Mouse (Mus musculus): Measurements from ENCODE around the gene Gfi1. TPM values are rescaled to one million over a fixed set of nuclear protein-coding genes. Genes with fewer than 3 reads are reported as not detected.
A peak's percentile ranks its signal among the peaks of the same experiment; 100 is the strongest.

The Gfi1 gene
- polyA plus RNA-seq, 1 experiment from 2014 or later: 0.19 TPM

DNA sequence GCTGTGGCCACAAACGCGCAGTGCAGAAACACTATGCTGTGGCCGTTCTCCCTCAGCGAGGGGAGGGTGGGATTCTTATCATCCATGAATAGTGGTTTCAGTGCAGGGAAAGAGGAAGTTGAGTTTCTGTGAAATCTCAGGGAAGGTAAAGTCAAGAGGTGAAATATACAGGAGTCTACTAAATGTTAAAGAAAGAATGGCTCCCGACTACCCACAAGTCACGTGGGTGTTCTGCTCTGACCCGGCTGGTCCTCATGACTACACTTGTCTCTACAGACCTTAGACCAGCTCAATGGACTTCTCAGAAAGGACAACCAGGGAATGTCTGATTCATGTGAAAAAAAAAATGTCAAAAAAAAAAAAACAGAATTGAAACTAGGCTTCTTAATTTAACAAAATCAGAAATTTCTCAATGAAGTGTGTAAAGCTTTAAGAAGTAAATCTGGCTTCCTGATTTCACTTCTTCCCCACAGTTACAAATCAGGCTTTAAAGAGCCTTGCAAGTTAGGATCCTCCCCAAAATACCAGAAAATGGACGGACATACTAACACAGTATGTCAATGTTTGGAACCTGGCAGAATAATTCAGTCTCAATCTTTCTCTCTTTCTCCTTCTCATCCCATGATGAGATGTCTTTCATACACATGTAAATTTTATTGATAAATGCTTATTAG lies 17.6 kb downstream of the Gfi1 start:
- 1% methylated on average over 8 of the region's 8 CpGs for WGBS (ENCODE audit: missing documents)
- Histone ChIP-seq H3K4me3 (ENCODE audit: inconsistent target) (no peak overlapping the region; the same call in 1 of the 2 replicates), H3K27ac (no peak overlapping the region), H3K79me2 (ENCODE audit: inconsistent target) (no peaks in the 10 kb centered on the region), H3K36me3 (ENCODE audit: inconsistent target) (no peaks in the 10 kb centered on the region)

DNA sequence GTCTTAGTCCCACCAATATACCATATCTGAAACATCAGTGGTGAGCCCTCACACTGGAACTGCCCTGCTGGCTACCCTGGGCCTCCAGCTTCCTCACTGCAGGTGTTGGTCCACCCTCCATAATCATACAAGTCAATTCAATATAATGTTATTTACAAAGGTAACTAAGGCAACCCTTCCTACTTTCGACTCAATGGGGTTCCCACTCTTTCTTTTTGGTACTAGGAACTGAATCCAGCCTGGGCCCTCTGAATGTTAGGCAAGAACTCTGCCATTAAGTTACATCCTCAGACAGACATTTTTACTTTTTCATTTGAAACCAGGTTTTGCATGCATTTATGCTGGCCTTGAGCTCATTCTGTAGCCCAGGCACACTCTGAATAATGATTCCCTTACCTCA lies 19.6 kb downstream of the Gfi1 start:
- 23% methylated on average over 1 of the region's 1 CpGs for WGBS (ENCODE audit: missing documents)
- no peak overlapping the region for H3K4me3 ChIP-seq (ENCODE audit: inconsistent target)
- H3K27ac ChIP-seq: no peak overlapping the region

DNA sequence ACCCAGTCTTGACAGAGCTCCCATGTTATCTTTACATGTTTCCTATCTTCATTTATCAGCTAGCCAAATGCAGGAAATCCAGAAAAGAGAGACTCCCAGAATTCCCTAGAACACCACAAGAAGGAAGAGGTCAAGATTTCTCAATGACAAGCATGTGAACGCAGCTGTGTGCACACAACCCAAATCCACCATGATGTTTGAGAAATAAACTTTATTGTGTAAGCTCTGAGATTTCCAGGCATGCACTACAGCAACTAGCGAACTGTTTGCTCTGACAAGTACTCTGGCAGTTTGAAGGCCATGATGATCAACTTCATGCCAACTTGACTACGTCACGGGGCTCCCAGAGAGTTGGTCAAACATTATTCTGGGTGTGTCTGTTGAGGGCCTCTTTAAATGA lies 20.1 kb downstream of the Gfi1 start:
- WGBS (ENCODE audit: missing documents): 54% methylated on average over 4 of the region's 4 CpGs
- Histone ChIP-seq H3K36me3 (ENCODE audit: inconsistent target) (no peaks in the 10 kb centered on the region), H3K4me3 (ENCODE audit: inconsistent target) (no peak overlapping the region), H3K27ac (no peak overlapping the region), H3K79me2 (ENCODE audit: inconsistent target) (no peaks in the 10 kb centered on the region)

More for the DNA sequence above, 19.6 kb downstream of the Gfi1 start:
- Histone ChIP-seq H3K79me2 (ENCODE audit: inconsistent target) (no peaks in the 10 kb centered on the region), H3K36me3 (ENCODE audit: inconsistent target) (no peaks in the 10 kb centered on the region)

DNA sequence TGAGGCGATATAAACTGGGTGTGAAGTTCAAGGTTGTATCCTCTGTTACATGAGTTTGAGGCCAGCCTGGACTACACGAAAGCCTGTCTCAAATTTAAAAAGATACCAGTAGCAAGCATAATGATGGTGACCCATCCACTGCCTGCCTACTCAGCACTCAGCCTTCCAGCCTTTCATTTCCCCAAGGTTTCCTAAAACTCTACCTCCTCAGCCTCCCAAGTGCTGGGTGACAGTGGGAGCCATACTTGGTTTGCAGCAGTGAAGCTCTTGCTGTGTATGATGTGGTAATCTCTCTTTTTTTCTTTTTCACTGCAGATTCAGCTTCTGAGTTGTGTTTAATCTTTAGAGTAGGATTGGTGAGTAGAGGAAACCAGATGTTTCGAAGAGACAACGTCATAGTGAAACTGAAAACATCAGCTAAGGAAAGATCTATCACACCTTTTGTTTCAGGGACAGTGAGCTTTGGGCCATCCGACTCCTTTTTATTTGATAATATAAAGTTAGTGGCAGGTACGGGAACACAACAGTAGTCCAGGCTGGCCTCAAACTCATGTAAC lies 22.6 kb downstream of the Gfi1 start:
- no peak overlapping the region for H3K27ac ChIP-seq
- WGBS (ENCODE audit: missing documents): 89% methylated on average over 6 of the region's 6 CpGs

DNA sequence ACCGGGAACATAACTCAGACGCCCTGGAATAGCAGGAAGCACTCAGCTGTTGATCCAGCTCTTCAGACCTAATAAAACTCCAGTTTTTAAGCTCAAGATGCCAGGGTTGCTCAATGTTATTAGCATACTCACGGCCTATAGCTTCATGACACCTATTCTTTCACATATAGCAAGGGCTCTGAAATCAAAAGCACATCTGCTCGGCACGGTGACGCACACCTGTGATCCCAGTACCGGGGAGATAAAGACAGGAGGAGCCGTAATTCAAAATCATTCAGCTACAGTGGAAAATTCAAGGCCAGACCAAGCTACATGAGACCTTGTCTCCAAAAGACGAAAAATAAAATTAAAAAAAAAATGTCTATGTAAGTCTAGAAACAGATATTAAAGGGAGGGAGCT lies 24.2 kb downstream of the Gfi1 start:
- 93% methylated on average over 9 of the region's 9 CpGs for WGBS (ENCODE audit: missing documents)
- Histone ChIP-seq H3K36me3 (ENCODE audit: inconsistent target) (no peaks in the 10 kb centered on the region), H3K79me2 (ENCODE audit: inconsistent target) (no peaks in the 10 kb centered on the region), H3K27ac (no peak overlapping the region), H3K4me3 (ENCODE audit: inconsistent target) (no peak overlapping the region)

More for the DNA sequence above, 22.6 kb downstream of the Gfi1 start:
- H3K36me3 ChIP-seq (ENCODE audit: inconsistent target): no peaks in the 10 kb centered on the region
- H3K79me2 ChIP-seq (ENCODE audit: inconsistent target): no peaks in the 10 kb centered on the region
- H3K4me3 ChIP-seq (ENCODE audit: inconsistent target): no peak overlapping the region

DNA sequence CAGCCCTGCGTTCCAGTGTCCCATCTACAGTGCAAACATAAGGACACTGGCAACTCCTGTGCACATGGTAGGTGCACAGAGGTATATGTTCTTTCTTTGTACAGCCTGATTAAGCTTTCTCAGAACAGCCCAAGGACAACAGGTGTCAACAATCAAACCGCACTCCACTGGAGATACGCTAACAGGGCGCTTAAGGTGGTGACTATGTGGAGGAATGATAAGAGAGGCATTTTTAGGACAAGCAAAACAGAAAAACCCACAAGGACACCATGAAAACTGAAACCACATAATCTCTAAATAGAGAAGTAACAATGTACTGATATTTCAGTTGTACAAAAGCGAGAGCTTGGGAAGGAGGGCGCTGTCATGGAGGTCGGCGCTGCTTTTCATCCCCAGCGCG lies 25.0 kb downstream of the Gfi1 start:
- WGBS (ENCODE audit: missing documents): 47% methylated on average over 10 of the region's 10 CpGs
- no peak overlapping the region for H3K27ac ChIP-seq
- no peaks in the 10 kb centered on the region for H3K36me3 ChIP-seq (ENCODE audit: inconsistent target)
- H3K79me2 ChIP-seq (ENCODE audit: inconsistent target): no peaks in the 10 kb centered on the region
- H3K4me3 ChIP-seq (ENCODE audit: inconsistent target): no peak overlapping the region

DNA sequence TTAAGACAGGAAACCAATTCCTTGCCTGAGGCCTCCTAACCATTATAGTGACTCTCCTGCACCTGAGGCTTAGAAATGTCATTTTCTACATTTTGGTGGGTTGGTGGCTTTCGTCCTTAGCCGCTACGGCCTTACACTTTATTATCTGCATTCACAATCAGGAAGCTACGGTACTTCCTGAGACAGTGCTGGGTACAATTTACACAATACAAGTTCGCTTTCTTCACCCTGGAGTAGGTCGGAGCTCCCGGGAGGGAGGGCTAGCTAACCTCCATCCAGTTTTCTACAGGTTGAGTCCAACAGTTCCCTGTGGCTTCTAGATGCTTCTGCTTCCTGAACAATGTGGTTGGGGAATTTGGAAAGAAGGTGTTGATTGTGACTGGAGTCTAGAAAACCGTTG lies 26.9 kb downstream of the Gfi1 start:
- 12% methylated on average over 8 of the region's 8 CpGs for WGBS (ENCODE audit: missing documents)
- H3K27ac ChIP-seq: no peak overlapping the region

DNA sequence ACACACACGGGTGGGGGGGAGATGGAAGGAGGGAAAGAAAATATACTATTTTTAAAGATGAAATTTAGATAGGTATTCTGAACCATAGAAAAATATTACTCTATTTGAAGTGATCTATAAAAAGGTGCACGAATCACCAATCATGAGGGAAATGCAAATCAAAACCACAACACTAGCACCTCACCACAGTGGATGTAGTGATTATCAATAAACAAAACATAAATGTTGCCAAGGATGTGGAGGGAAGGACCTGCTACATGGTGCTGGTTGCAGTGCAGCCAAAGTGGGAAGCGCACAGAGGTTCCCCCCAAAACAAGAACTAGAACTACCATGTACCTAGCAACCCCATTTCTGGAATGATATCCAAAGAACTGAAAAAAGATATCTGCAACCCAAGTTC lies 30.8 kb downstream of the Gfi1 start:
- Histone ChIP-seq H3K27ac (no peak overlapping the region), H3K36me3 (ENCODE audit: inconsistent target) (no peaks in the 10 kb centered on the region), H3K4me3 (ENCODE audit: inconsistent target) (no peak overlapping the region), H3K79me2 (ENCODE audit: inconsistent target) (no peaks in the 10 kb centered on the region)
- 100% methylated on average over 2 of the region's 3 CpGs for whole genome bisulfite sequencing (ENCODE audit: missing documents)

More for the DNA sequence above, 26.9 kb downstream of the Gfi1 start:
- Histone ChIP-seq H3K4me3 (ENCODE audit: inconsistent target) (no peak overlapping the region), H3K36me3 (ENCODE audit: inconsistent target) (no peaks in the 10 kb centered on the region), H3K79me2 (ENCODE audit: inconsistent target) (no peaks in the 10 kb centered on the region)

DNA sequence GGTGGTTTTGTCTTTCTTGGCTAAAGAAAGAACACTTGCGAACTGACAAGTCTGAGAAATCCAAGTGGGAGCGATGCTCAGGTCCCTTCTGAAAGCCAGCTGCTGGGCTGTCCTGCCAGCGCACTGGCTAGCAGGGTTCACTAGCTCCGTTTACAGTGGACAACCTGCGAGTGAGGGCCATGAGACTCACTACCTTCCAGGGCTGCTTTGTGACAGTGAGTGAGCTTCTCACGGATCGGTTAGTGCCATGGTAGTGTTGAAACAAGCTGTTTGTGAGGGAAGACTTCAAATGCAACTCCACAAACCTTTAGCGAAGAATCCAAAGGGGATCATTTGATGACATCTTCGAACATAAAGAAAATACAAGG lies 37.4 kb downstream of the Gfi1 start:
- Histone ChIP-seq H3K4me3 (ENCODE audit: inconsistent target) (peak overlapping the region; percentile 30; the same call in 1 of the 2 replicates), H3K27ac (no peak overlapping the region), H3K79me2 (ENCODE audit: inconsistent target) (no peaks in the 10 kb centered on the region), H3K36me3 (ENCODE audit: inconsistent target) (no peaks in the 10 kb centered on the region)
- 35% methylated on average over 9 of the region's 9 CpGs for WGBS (ENCODE audit: missing documents)

DNA sequence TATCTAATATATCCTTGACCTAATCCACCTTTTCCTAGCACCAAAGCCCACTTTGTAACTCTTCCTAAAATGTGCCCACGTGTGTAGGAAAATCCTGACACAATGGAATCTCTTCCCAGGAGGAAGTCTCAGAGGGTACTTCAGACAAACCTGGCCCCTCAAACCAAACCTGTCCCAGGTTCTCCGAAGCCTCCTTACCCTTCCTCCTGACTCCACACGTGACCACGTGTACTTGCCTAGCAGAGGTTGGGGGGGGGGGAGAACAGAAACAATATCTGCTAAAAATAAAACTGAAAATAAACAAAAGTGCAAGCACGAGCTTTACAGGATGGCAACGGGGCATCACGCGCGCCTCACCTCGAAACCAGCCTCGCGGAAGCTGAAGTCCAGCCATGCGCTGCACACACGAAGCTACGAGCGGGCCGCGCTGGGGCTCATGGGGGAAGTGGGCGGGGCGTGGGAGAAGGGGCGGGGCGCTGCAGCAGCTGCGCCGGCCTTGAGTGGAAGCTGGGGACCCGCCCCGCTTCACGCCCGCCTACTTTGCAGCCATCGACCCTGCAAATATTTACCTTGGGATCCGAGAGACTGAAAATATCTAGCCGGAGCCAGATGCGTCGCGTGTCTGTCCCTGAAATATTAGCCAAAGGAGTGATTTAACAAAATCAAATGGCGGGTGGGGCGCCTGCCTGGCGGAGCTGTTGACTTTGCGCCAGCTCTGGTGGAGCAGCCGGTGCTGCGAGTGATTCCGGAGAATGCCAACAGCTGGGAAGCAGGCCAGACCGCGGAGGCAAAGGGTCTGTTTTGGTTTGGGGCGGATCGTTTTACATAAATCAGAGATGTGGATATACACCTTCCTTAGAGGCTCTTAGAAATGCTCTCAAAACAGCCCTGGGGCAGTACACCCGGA lies 38.0 kb downstream of the Gfi1 start:
- peak overlapping the region; percentile 30; the same call in 1 of the 2 replicates for H3K4me3 ChIP-seq (ENCODE audit: inconsistent target)
- no peak overlapping the region for H3K27ac ChIP-seq
- H3K36me3 ChIP-seq (ENCODE audit: inconsistent target): no peaks in the 10 kb centered on the region
- WGBS (ENCODE audit: missing documents): 11% methylated on average over 45 of the region's 46 CpGs
- H3K79me2 ChIP-seq (ENCODE audit: inconsistent target): no peaks in the 10 kb centered on the region

DNA sequence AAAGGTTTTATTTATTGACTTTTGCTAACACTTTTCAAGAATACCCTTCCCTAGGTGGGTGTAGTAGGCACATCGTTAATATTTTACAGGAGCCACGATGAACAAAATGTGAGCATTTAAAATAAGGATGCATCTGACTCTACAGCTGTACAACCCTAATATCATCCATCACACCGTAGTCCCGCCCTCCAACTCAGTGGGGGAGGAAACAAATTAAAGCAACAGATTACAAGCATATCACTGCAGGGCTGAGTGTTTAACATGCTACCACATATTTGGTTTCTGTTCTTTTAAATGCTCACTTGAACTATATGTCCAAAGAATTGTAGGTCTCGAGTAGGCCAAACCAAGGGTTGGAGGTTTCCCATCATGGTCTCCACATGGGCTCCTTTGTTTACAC lies 38.7 kb downstream of the Gfi1 start:
- no peak overlapping the region for H3K4me3 ChIP-seq (ENCODE audit: inconsistent target)
- no peaks in the 10 kb centered on the region for H3K36me3 ChIP-seq (ENCODE audit: inconsistent target)
- H3K27ac ChIP-seq: no peak overlapping the region
- no peaks in the 10 kb centered on the region for H3K79me2 ChIP-seq (ENCODE audit: inconsistent target)
- whole genome bisulfite sequencing (ENCODE audit: missing documents): 94% methylated on average over 5 of the region's 5 CpGs

DNA sequence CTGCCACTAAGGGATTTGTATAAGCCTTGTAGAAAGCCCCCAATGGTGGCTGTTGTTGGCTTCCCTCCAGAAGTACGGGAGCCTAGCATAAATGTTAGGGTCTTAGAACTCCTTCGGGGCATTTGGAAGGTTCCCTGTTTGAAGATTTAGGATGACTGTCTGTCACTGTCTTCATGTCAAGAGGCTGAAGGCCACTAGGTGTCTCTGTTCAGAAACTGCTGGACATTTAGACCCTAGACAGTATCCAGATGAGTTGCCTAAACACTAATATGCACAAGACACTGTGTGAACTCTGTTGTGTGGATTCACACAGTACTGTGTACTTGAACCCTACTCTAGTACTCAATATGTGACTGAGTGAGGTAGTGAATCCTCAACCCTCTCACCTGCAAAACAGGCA lies 41.5 kb downstream of the Gfi1 start:
- WGBS (ENCODE audit: missing documents): 50% methylated on average over 2 of the region's 2 CpGs

DNA sequence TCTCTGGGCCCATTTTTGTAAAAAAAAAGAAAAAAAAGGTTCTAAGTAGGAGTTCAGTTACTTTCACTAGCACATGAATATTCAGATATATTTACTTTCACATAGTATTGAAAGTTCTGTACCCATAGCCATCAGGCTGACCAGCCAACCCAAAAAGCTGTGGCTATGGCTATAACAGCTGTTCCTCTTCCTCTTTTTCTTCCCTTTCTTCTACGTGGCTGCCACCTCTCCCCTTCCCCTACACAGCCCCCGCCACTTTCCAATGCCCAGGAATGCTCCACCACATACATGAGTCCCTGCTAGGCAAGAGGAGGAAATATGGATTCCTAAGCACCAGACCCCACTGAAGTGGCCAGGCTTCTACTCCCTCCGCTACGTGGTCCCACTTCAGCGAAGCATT lies 44.5 kb downstream of the Gfi1 start:
- H3K36me3 ChIP-seq (ENCODE audit: inconsistent target): no peaks in the 10 kb centered on the region
- no peak overlapping the region for H3K4me3 ChIP-seq (ENCODE audit: inconsistent target)
- 61% methylated on average over 5 of the region's 5 CpGs for WGBS (ENCODE audit: missing documents)
- H3K79me2 ChIP-seq (ENCODE audit: inconsistent target): no peaks in the 10 kb centered on the region
- H3K27ac ChIP-seq: no peak overlapping the region

More for the DNA sequence above, 41.5 kb downstream of the Gfi1 start:
- H3K36me3 ChIP-seq (ENCODE audit: inconsistent target): no peaks in the 10 kb centered on the region
- no peaks in the 10 kb centered on the region for H3K79me2 ChIP-seq (ENCODE audit: inconsistent target)
- H3K4me3 ChIP-seq (ENCODE audit: inconsistent target): no peak overlapping the region
- H3K27ac ChIP-seq: no peak overlapping the region

DNA sequence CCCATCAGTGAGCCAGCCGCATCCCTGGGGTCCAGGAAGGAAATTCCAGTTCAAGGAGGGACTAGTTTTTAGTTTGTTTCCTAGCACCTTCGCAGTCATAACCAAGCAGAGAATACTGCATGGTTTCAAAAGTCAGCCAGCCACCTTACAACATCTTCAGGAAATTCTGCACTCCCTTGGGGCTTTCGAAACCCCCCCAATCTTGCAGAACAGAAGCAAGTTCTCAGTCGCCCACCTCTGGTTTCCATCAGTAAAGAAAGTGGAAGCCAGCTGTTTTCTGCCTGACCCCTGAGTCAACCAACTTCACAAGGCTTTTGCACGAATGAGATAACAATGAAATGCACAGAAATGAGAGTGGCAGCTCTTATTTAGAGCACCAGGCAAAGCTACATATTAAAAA lies 47.4 kb downstream of the Gfi1 start:
- no peak overlapping the region for H3K27ac ChIP-seq
- no peaks in the 10 kb centered on the region for H3K36me3 ChIP-seq (ENCODE audit: inconsistent target)
- no peaks in the 10 kb centered on the region for H3K79me2 ChIP-seq (ENCODE audit: inconsistent target)
- 39% methylated on average over 5 of the region's 5 CpGs for WGBS (ENCODE audit: missing documents)
- no peak overlapping the region for H3K4me3 ChIP-seq (ENCODE audit: inconsistent target)

Measured in macrophage (primary cell).